Mouse (Mus musculus) right cerebral cortex, postnatal 36 days (tissue): ENCODE measurements at regions not wholly inside any gene's neighbourhood (a gene's known extent, or its start where the extent isn't known, plus 50 kb on each side); places are given as distances from the start of the nearest gene placed in this dataset.

Experiments
- DNase-seq, 2 experiments: peaks; one replicate each; pipeline ENCODE4 v3.0.0; 2022; ENCODE audit warnings: low spot score in 2 of 2, mixed read lengths in 1 of 2

- peak in 1 of 2 experiments; percentile 38 for DNase-seq
Observed at GRCm38 (mm10) chr15:67901191-67901601, 1400.5 kb upstream of the Lrrc6 start.

GRCm38 (mm10) chr15:67899772-67900171 lies 1399.1 kb upstream of the Lrrc6 start:
- DNase-seq: no peak

GRCm38 (mm10) chr15:67898959-67899403 lies 1398.3 kb upstream of the Lrrc6 start:
- peak; percentile 46 to 64 for DNase-seq

GRCm38 (mm10) chr15:67892066-67892465 lies 1391.4 kb upstream of the Lrrc6 start:
- DNase-seq: no peak

GRCm38 (mm10) chr15:67890612-67891304 lies 1390.0 kb upstream of the Lrrc6 start:
- DNase-seq: no peak

DNA sequence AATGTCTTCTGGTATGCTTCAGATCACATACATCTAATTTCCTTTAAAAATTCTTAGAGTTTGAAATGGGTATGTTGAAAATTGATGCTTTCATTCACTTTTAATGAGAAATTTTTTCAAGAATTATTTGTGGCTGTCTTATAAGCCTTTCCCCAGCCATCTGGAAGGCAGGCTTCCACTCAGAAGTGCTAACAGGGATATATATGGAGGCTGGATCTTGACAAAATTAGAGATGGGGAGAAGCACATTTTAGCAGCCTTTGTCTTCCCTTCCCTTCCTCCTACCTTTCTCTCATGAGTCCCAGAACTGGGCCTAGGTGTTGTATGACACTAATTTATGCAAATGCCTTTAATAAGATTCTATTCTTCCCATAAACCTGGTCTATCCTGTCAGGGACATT lies 1387.8 kb upstream of the Lrrc6 start:
- DNase-seq: peak in 1 of 2 experiments; percentile 30

DNA sequence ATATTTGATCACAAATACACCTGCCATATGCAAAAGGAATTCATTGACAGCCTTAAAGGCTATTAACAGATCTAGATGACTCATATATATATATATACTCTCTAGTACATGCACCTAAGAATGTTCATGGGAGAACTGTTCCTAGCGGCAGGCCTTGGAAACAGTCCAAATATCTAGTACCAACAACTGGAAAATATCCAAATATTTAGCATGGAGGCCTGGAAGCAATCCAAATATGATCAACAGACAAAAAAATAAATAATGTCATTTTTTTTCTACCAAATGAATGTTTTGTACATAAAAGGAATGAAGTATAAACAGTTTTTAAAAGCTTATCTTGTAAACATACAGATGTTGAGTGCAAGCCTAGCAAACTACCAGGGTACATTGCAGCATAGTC lies 1354.6 kb upstream of the Lrrc6 start:
- no peak for DNase-seq

DNA sequence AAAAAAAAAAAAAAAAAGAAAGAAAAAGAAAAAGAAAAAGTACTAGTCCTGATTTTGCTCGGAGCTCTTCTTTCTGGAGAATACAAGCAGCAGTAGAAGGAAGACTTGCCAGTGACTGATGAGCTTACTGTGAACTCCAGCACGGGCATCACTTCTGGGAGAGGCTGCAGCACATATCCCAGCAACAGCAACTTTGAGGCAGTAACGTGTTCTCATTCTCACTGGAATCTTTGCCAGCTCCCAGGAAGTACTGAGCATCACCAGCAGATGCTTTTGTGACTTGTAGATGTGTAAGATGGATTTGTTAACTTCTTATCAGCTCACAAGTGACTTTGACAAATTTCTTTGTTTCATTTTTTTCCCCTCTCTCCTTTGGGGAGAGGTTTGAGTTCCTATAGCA lies 1349.4 kb upstream of the Lrrc6 start:
- peak; percentile 9 for DNase-seq

DNA sequence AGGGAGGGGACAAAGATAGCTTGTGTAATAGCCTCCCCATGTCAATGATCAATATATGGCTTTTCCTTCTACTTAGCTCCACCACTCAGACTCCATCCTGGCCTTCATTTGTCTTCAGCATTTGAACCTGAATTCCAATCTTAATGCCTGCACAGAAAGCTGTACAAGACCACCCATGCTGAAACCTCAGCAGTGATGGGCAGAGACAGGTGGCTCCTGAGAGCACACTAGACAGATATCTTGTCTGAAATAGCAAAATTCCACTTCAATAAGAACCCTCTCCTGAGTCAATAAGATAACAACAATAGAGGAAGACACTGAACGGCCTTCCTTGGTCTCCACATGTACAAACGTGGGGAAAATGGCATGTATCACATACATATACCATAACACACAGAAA lies 1345.0 kb upstream of the Lrrc6 start:
- no peak for DNase-seq

- DNase-seq: peak; percentile 33 to 77
Observed at GRCm38 (mm10) chr15:67840671-67841070, 1340.0 kb upstream of the Lrrc6 start.

- no peak for DNase-seq
Observed at GRCm38 (mm10) chr15:67825796-67826484, 1325.2 kb upstream of the Lrrc6 start.

GRCm38 (mm10) chr15:67823226-67823625 lies 1322.5 kb upstream of the Lrrc6 start:
- DNase-seq: no peak

DNA sequence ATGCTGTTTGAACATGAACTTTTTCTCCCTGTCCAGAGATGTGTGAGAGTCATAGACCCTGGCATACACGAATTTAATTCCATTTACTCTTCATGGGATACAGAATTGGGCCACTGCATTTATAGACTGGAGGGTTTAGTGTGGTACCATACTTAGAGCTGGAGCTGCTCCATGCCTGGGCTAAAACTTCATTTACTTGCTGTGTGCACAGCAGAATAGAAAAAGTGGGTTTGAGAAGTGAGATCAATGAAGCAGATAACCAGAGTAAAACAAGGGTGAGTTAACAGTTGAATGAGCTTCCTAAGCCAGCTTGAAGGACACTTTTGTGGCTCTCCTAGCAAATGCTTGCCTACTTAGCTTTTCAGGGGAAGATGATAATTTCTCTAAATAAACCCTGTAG lies 1299.2 kb upstream of the Lrrc6 start:
- DNase-seq: no peak

GRCm38 (mm10) chr15:67795578-67795977 lies 1294.9 kb upstream of the Lrrc6 start:
- DNase-seq: no peak

- DNase-seq: no peak
Observed at GRCm38 (mm10) chr15:67792822-67793221, 1292.1 kb upstream of the Lrrc6 start.

- DNase-seq: no peak
Observed at GRCm38 (mm10) chr15:67788587-67788986, 1287.9 kb upstream of the Lrrc6 start.

- DNase-seq: no peak
Observed at GRCm38 (mm10) chr15:67785583-67785982, 1284.9 kb upstream of the Lrrc6 start.

GRCm38 (mm10) chr15:67783754-67784153 lies 1283.0 kb upstream of the Lrrc6 start:
- no peak for DNase-seq

- DNase-seq: no peak
Observed at GRCm38 (mm10) chr15:67782505-67782904, 1281.8 kb upstream of the Lrrc6 start.

DNA sequence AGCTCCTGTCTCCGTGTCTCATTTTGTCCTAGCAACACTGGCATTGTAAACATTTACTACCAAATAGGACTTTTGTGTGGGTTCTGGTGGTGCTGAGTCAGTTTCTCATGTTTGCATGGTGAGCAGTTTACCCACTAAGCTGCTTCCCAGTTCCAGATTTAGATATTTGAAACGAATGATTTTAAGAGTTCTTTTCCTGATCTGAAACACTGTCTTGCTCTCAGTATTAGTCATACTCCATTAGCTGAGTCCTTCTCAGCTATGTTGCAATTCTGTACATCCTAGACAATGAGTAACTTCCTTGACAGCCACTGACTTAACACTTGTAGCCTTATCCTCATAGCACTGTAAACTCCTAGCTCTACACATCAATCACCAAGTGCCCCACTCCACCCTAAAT lies 1280.1 kb upstream of the Lrrc6 start:
- DNase-seq: peak in 1 of 2 experiments; percentile 2

- no peak for DNase-seq
Observed at GRCm38 (mm10) chr15:67767624-67768023, 1266.9 kb upstream of the Lrrc6 start.

- DNase-seq: peak; percentile 1 to 5
Observed at GRCm38 (mm10) chr15:67759221-67759620, 1258.5 kb upstream of the Lrrc6 start.

DNA sequence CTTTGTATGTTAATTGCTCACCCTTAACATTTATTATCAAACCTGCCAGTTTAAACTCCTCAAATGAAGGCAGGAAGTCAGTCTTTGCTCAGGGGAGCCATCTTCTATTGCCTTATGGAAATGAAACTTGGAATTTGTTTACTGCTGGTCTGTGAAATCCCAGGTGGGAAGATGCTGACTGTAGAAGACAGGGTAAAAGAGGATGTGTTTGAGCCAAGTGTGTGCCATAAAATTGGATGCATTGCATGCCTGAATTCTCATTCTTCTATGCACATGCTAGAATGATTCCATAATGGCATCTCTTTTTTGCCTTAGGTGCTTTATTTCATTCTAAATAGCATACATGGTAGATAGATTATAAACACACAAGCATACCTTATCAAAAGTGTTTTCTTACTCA lies 1249.9 kb upstream of the Lrrc6 start:
- no peak for DNase-seq
